Mouse (Mus musculus) adrenal gland (tissue): ENCODE measurements around the gene Gpr65.
"Not testable (repeated sequence)": the region's sequence is repeated elsewhere in the genome, so short reads cannot be mapped to it uniquely, and the experiment has no call there.

ENCODE experiments used
- intact Hi-C: fragments of 180-260 bp; cut with DNase I; formaldehyde crosslinking; loops from one replicate; pipeline ENCODE4 v1.15.1; 2025

The Gpr65 gene

DNA sequence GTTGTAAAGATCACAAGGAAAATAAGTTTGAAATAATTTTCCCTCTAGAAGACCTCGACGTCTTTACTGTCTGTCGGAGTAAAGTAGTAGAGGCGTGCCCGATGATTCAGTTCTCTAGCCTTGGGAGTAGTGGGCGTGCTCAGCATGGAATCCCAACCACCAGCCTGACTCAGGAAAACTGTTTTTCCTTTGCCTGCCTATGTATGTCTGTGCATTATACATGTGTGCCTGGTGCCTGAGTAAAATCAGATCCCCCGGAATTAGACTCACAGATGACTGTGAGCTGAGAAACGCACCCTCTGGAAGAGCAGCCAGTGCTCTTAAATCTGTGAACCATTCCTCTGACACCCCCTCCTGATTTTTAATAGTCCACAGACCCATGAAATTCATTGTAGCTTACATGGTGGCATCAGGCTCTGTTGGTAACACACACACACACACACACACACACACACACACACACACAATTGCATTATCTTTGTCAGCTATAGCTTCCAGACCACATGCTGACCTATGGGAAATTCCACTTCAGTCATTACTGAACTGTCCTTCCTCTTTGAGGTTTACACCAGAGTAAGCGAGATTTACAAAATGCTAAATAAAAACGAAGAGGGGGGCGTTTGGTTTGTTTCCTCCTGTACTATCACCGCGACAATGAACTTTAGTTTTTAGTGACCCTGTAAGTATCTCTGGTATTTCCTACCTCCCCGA, 14.5 kb downstream of the Gpr65 start:
- intact Hi-C loops, result loop anchor here (5.0 kb wide), 1 partner anchor 71 kb away; no protein-coding TSS in a partner anchor

DNA sequence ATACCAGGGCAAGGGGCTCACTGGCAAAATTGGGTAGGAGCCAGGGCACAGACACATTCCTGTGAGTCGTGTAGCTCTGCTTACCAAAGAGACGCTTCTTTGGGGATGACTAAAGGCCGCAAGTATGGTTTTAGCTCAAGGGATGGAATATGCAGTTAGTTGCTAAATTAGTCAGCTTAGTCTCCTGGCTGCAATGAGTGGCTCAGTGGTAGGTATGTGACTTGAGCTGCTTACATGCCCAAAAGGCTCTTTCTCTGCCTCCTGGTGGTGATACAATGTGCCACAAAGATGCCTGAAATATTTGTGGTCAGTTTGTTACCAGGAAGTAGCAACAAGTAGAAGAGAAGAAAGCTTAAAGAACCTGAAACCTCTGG, 15.0 kb downstream of the Gpr65 start:
- intact Hi-C loops, result loop anchor here (5.0 kb wide), 1 partner anchor 71 kb away; no protein-coding TSS in a partner anchor

- intact Hi-C loops, result loop anchor here (5.0 kb wide), 1 partner anchor 72 kb away; no protein-coding TSS in a partner anchor
Measured at GRCm38 (mm10) chr12:98284477-98284876, 16.0 kb downstream of the Gpr65 start.

GRCm38 (mm10) chr12:98290475-98290874, 22.0 kb downstream of the Gpr65 start:
- intact Hi-C loops, result no loop called here

- intact Hi-C loops, result no loop called here
Measured at GRCm38 (mm10) chr12:98292278-98292677, 23.8 kb downstream of the Gpr65 start.

GRCm38 (mm10) chr12:98294241-98294640, 25.8 kb downstream of the Gpr65 start:
- intact Hi-C loops, result no loop called here

DNA sequence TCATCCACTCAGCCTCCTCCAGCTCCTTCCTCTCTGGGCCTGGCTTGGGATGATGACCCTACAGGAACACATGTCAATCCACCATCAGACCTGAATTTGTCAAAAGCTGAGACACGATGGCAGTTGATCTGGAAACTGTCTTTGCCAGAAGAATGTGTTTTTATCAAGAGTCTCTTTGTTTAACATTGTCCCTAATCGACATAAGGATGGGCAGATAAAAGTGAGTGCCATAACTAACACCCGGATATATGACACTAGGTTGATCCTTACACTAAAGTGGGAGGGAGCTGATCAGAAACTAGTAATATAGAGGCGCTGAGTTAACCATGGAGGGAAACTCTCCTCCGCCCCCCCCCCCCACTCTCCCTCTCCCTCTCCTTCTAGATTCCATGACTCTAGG, 33.5 kb downstream of the Gpr65 start:
- intact Hi-C loops, result no loop called here

DNA sequence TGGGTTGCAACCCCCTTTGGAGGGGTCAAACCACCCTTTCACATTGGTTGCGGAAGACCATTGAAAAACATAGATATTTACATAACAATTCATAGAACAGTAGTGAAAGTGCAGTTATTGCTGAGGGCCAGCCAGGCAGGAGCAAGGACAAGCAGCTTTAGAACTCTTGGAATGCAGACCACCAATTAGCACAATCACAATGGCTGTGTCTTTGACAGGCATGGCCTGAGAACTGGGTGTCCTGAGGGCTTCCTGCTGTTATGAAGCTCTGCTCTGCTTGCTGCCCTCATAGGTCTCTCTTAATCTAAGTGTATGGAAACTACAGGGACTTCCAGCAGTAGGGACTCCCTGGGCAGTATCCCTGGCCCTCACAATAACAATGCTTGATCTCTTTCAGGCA, 34.6 kb downstream of the Gpr65 start:
- intact Hi-C loops, result no loop called here

- intact Hi-C loops, result no loop called here
Measured at GRCm38 (mm10) chr12:98307179-98307915, 38.9 kb downstream of the Gpr65 start.

DNA sequence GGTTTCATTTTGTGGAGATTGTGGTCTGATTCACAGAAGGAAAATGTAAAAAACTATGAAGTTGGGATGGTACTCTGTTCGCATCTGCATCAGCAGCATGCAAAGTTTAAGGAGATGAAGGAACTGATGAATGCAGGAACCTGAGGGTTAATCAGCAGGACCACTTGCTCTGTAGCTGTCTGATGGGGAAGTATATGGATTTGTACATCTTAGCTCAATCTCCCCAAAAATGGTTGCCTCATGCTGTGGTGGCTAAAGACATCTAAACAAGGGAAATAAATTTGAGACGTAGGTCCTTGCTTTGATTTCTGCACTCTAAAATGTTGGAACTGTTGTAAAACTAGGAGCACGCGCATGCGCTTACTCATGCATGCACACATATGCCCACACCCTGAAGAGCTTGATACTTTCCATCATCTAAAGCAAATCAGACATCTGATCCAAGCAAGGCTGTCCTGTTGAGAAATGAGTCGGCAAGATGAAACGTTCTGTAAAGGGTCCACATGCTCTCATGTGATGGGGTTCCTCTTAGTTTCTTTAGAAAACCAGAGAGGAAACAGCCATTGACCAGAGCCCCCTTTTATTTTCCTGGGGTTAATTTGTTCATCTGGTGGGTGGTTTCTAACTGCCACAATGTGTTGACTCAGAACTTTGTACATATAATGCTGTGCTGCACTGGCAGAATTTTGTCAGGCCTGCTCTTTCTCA, 43.1 kb downstream of the Gpr65 start:
- intact Hi-C loops, result no loop called here

DNA sequence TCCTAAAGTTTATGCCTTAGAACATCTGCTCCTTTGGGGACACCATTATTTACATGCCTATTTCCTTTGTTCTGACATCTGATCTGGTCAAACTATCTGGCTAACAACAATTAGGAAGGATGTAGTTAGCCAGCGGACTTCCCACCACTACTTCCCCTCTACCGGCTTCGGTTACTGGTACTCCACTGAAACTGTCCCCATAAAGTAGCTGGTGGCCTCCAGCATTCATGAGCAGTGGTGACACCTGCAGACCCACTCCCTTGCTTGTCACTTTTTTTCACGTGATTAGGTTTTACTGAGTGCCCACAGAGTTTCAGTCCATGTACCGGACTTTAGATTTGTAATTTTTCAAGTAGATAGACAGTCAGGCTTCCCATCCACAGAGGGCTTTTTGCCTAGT, 47.5 kb downstream of the Gpr65 start:
- intact Hi-C loops, result no loop called here

- intact Hi-C loops, result no loop called here
Measured at GRCm38 (mm10) chr12:98317718-98318340, 49.4 kb downstream of the Gpr65 start.

DNA sequence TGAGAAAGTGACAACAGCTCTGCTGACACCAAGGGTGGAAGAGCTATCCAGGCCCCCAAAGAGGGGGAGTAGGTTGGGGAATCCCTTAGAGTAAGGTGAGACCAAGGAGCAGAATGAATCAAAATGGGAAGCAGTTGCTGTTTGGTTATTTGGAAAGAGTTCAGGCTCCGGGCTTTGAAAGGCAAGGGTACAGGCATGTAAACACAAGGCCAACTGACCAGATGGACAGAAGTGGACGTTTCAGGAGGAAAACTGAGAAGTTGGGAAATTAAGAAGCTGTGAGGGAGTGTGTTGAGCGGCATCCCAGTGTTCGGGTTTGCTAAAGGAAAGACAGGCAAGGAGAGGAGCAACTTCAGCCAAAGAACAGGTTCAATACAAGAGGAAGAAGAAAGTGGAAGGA, 54.0 kb downstream of the Gpr65 start:
- intact Hi-C loops, result no loop called here

DNA sequence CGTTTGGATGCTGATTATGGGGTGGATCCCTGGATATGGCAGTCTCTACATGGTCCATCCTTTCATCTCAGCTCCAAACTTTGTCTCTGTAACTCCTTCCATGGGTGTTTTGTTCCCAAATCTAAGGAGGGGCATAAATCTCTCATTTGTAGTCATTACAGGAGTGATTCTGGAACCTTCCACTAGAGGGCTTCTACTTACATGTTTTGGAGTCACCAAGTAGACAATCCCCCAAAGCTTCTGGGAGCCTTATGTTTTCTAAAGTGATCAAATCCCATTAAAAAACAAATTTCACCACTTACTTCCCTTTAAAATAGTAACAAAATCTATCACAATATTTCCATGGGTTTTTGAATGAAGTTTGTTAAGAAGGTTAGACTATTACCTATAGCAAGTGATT, 55.7 kb downstream of the Gpr65 start:
- intact Hi-C loops, result not testable (repeated sequence)
